Mouse (Mus musculus) stomach, postnatal 0 days (tissue): Measurements from ENCODE around the gene Enoph1. TPM values are rescaled to one million over a fixed set of nuclear protein-coding genes. Genes with fewer than 3 reads are reported as not detected.

Experiments used
- ATAC-seq: fragments of 200-750 bp; cut with Nextera tagmentation; 2 replicates; pipeline ENCODE4 v1.8.0; 2017; ENCODE audit not compliant: low FRiP score, low TSS enrichment
- DNase-seq: peaks from one replicate; pipeline ENCODE4 v3.0.0-alpha.2; 2016; ENCODE audit warnings: low spot score
- H3K27ac ChIP-seq: fragments of 300-500 bp; sonication (generic); replicated peaks from 2 replicates; pipeline ENCODE4 v1.5.1; 2014; ENCODE audit warnings: mild to moderate bottlenecking, control low read depth
- H3K27me3 ChIP-seq: fragments of 300-500 bp; sonication (generic); 2 replicates; pipeline ENCODE4 v1.6.1; 2014; ENCODE audit warnings: low read length; ENCODE audit not compliant: control insufficient read depth, insufficient read depth
- H3K36me3 ChIP-seq: fragments of 300-500 bp; sonication (generic); 2 replicates; pipeline ENCODE4 v1.6.1; 2014; ENCODE audit warnings: low read length, mixed read lengths; ENCODE audit not compliant: control insufficient read depth, insufficient read depth
- H3K4me1 ChIP-seq: fragments of 300-500 bp; sonication (generic); replicated peaks from 2 replicates; pipeline ENCODE4 v1.6.1; 2014; ENCODE audit warnings: antibody characterized with exemption; ENCODE audit not compliant: control insufficient read depth, insufficient read depth
- H3K4me2 ChIP-seq: fragments of 300-500 bp; sonication (generic); replicated peaks from 2 replicates; pipeline ENCODE4 v1.6.1; 2014; ENCODE audit warnings: low read depth, mild to moderate bottlenecking, control low read depth, moderate library complexity
- H3K4me3 ChIP-seq: fragments of 300-500 bp; sonication (generic); 2 replicates; pipeline ENCODE4 v1.5.1; 2014; ENCODE audit warnings: low read depth, low read length, control low read depth
- H3K9ac ChIP-seq: fragments of 300-500 bp; sonication (generic); 2 replicates; pipeline ENCODE4 v1.6.1; 2014; ENCODE audit warnings: mild to moderate bottlenecking, low read length, control low read depth, mixed read lengths
- H3K9me3 ChIP-seq: fragments of 300-500 bp; sonication (generic); 2 replicates; pipeline ENCODE4 v1.6.1; 2016; ENCODE audit warnings: low read length; ENCODE audit not compliant: control insufficient read depth
- CTCF ChIP-seq: IDR thresholded peaks from 2 replicates; pipeline ENCODE4 v1.5.1; 2016; ENCODE audit warnings: antibody characterized with exemption, low read depth, mild to moderate bottlenecking, moderate library complexity
- EP300 ChIP-seq: optimal IDR thresholded peaks from 2 replicates; pipeline ENCODE3; 2016; ENCODE audit warnings: antibody characterized with exemption
- WGBS: fragments of 180-500 bp; shearing (Covaris S2); extraction: QIAGEN DNeasy Blood & Tissue Kit; methylation state at CpG from one replicate; pipeline ENCODE4 v1.1.7; 2014; 5-methylcytosine and 5-hydroxymethylcytosine counted together
- polyA plus RNA-seq: library from polyadenylated mRNA; unstranded; fragments of >200 nt; fragmentation: Nextera tagmentation; extraction: Ambion mirVana; gene quantifications from 2 replicates; pipeline ENCODE4 v1.2.1, GENCODE M21; 2015

Enoph1 gene
- polyA plus RNA-seq, 1 experiment from 2014 or later, result 23.4 TPM

- no peak for ATAC-seq
- TF ChIP-seq EP300, result no peak
- TF ChIP-seq CTCF, result no peak
- WGBS, result 80% methylated on average over 4 of the region's 4 CpGs
Measured at GRCm38 (mm10) chr5:100082006-100082405, 42.2 kb downstream of the Enoph1 start.

GRCm38 (mm10) chr5:100083953-100084562 is 44.3 kb downstream of the Enoph1 start:
- DNase-seq (no peak), ATAC-seq (no peak)
- Histone ChIP-seq H3K4me1 (no peaks in the 10 kb centered on the region), H3K9me3 (no peaks in the 10 kb centered on the region), H3K27ac (no peak overlapping the region; the same call in 1 of the 2 replicates), H3K36me3 (no peaks in the 10 kb centered on the region), H3K9ac (no peak overlapping the region), H3K4me3 (no peak overlapping the region), H3K4me2 (no peak overlapping the region), H3K27me3 (no peaks in the 10 kb centered on the region)
- TF ChIP-seq CTCF (no peak), EP300 (no peak)
- WGBS, result 48% methylated on average over 12 of the region's 12 CpGs

More at GRCm38 (mm10) chr5:100082006-100082405, 42.2 kb downstream of the Enoph1 start:
- Histone ChIP-seq H3K27me3 (no peaks in the 10 kb centered on the region), H3K9me3 (no peaks in the 10 kb centered on the region), H3K4me1 (no peaks in the 10 kb centered on the region), H3K4me3 (no peak overlapping the region), H3K4me2 (no peak overlapping the region), H3K9ac (no peak overlapping the region), H3K36me3 (no peaks in the 10 kb centered on the region), H3K27ac (no peak overlapping the region)
- DNase-seq, result no peak

GRCm38 (mm10) chr5:100085097-100085496 is 45.3 kb downstream of the Enoph1 start:
- ATAC-seq, result no peak

GRCm38 (mm10) chr5:100090515-100091262 is 50.9 kb downstream of the Enoph1 start:
- TF ChIP-seq CTCF (no peak), EP300 (no peak)
- Histone ChIP-seq H3K27ac (no peak overlapping the region), H3K36me3 (no peaks in the 10 kb centered on the region), H3K27me3 (no peaks in the 10 kb centered on the region), H3K4me2 (no peak overlapping the region), H3K4me3 (no peak overlapping the region), H3K9ac (no peak overlapping the region), H3K9me3 (no peaks in the 10 kb centered on the region), H3K4me1 (no peaks in the 10 kb centered on the region)
- WGBS, result 29% methylated on average over 12 of the region's 12 CpGs
- ATAC-seq (no peak), DNase-seq (no peak)

More at GRCm38 (mm10) chr5:100085097-100085496, 45.3 kb downstream of the Enoph1 start:
- H3K4me2 ChIP-seq, result no peak overlapping the region
- no peaks in the 10 kb centered on the region for H3K9me3 ChIP-seq
- WGBS, result 32% methylated on average over 8 of the region's 8 CpGs
- H3K27ac ChIP-seq, result no peak overlapping the region
- no peak overlapping the region for H3K9ac ChIP-seq
- TF ChIP-seq CTCF, result no peak
- TF ChIP-seq EP300, result no peak
- no peak overlapping the region for H3K4me3 ChIP-seq
- no peaks in the 10 kb centered on the region for H3K4me1 ChIP-seq
- no peaks in the 10 kb centered on the region for H3K27me3 ChIP-seq
- H3K36me3 ChIP-seq, result no peaks in the 10 kb centered on the region
- no peak for DNase-seq

- no peaks in the 10 kb centered on the region for H3K4me1 ChIP-seq
- DNase-seq (no peak), ATAC-seq (no peak)
- no peak overlapping the region for H3K4me3 ChIP-seq
- 39% methylated on average over 10 of the region's 10 CpGs for WGBS
- TF ChIP-seq CTCF, result no peak
- H3K4me2 ChIP-seq, result no peak overlapping the region
- H3K27me3 ChIP-seq, result no peaks in the 10 kb centered on the region
- no peak overlapping the region for H3K9ac ChIP-seq
- H3K27ac ChIP-seq, result no peak overlapping the region
- H3K9me3 ChIP-seq, result no peaks in the 10 kb centered on the region
- H3K36me3 ChIP-seq, result no peaks in the 10 kb centered on the region
Measured at GRCm38 (mm10) chr5:100091263-100091594, 51.4 kb downstream of the Enoph1 start.

GRCm38 (mm10) chr5:100091602-100092001 is 51.8 kb downstream of the Enoph1 start:
- H3K27ac ChIP-seq, result no peak overlapping the region
- no peak overlapping the region for H3K4me3 ChIP-seq
- no peaks in the 10 kb centered on the region for H3K36me3 ChIP-seq
- no peak overlapping the region for H3K4me2 ChIP-seq
- TF ChIP-seq EP300, result no peak
- TF ChIP-seq CTCF, result no peak
- no peak for DNase-seq
- H3K27me3 ChIP-seq, result no peaks in the 10 kb centered on the region
- no peak for ATAC-seq
- no peaks in the 10 kb centered on the region for H3K4me1 ChIP-seq
- H3K9me3 ChIP-seq, result no peaks in the 10 kb centered on the region
- H3K9ac ChIP-seq, result no peak overlapping the region
- 30% methylated on average over 17 of the region's 17 CpGs for WGBS
